Mouse (Mus musculus): ENCODE data around the gene Rasgef1b.

The Rasgef1b gene

DNA sequence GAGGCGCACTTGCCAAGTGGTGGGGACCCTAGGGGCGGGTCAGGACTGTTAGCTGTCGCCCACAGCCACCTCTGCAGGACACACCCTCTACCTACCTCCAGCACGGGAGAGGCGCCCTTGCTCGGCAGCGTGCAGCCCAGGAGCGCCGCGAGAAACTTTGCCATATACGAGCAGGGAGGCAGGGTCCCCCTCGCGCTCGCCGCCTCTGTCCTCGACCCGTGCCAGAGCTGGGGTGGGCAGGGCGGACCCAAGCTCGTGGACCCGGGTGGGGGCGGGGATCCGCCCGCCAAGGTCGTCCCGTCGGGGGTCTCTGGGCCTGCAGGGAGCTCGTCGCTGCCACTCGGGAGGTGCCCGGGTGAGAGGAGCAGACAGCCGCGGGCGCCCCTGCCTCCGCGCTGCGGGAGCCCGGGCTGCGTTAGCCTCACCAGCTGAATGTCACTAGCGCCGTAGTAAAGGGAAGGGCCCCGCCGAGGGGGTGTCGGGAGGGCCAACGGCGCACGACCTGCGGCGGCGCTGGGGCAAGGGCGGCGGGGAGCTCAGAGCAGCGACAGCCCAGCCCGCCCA is at the start of gene Rasgef1b:
Gene Rasgef1b (minus strand): TSS at position 417 of the 564 bp plus-strand sequence.
- DNase-seq = peak; percentile 74

DNA sequence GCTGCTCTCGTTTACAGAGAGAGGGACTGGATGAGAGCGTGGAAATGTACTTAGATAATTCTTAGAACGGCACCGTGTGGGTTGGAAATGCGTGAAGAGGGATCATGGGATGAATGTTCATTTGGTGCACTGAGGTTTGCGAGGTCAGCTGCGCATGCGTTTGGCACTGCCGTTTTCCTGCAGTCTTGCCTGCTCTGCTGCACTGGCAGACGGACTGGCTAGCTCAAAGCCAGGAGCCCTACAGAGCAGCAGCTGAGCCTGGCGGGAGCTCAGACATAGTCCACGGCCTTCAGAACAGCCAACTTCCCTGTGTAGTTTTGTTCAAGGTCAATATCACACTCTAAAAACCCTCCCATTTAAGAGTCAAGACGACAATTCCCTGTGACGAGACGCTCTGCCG is 46.5 kb upstream of the Rasgef1b start:
- no peak for DNase-seq

DNA sequence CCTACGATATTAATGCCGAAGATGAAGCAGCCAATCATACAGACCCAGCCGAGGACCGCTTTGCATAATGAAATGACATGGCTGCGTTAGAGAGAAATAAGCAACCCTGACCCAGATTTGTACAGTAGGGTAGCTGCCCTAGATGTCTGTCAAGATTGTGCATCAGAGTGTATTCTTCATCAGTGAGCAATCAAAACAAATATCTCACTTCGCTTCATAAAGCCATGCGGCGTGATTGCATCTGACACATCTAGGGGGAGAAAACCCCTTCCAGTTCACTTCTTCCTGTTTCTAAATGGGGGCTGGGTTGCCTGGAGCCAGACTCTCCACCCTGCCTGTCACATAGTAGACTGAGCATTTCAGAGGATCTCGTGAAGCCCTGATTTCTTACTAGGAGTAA is 44.4 kb upstream of the Rasgef1b start:
- DNase-seq = no peak

DNA sequence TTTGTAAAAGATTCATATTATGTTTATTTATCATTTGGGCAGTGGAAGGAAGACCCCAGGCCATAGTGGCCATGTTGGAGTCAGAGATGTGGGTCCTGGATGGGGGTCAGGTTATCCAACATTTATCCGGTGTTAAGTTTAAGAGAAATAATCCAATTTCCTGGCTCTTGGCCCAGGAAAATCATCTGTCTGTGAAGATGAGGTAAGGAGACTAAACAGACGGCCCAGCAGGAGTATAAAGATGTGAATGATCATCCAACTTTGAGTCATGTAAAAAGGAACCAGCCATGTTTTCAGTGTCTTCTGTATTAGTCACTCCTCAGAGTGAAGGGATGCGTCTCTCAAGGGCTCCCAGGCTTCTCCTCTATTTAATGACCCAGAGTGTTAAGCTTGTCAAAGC is 35.4 kb upstream of the Rasgef1b start:
- no peak for DNase-seq

DNA sequence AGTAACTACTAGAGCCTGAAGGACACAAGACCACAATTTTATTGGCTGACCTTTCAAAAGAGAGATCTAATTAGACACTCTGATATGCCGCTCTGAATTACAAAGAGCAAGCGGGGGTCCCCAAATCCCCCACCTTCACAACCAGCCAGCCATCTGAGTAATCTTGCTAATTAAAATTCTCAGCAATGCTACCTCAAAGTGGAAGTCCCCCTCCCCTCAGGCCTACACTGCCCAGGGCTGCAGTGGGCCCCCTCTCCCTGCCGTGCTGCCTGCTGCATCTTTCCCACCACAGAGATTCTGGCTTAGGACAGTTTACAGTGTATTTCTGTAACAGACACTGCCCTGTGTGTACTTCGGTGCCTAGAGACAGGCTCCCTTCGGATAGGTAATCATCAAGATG is 30.0 kb upstream of the Rasgef1b start:
- no peak for DNase-seq

DNA sequence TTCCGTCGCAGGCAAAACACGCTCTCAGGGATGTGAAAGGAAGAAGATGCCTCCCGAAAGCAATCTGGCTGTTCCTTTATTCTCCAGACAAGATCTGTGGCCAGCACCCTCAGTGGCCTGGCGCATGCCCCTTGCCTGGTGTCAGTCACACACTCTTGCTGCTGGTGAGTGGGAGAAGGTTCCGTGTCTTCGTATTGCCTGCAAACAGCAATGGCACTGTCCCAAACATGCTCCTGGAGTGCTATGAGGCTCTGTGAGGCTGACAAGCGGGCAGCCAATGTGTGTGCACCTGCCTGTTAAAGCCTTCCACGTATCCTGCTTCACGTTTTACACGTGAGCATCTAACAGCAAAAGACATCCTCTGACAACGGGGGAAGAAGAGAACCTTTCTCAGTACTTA is 25.0 kb upstream of the Rasgef1b start:
- peak; percentile 20 for DNase-seq

DNA sequence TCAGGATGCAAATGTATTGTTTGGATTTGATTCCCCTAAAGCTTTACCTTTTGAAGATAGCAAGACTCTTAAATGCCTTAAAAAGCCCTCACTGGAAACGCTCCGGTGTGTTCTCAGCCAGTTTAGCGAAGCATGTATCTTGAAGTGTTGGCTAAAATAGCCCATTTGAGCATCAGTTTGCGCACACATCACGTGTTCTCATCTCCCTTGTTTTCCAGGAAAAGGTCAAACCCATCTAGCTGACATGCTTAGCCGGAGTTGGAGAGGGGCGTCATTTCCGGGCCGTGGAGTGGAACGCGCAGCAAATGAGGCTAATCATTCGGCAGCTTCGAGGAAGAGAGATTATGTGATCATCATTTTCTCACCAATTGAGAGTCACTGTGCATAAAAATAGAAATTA is 24.5 kb upstream of the Rasgef1b start:
- DNase-seq = peak; percentile 38

DNA sequence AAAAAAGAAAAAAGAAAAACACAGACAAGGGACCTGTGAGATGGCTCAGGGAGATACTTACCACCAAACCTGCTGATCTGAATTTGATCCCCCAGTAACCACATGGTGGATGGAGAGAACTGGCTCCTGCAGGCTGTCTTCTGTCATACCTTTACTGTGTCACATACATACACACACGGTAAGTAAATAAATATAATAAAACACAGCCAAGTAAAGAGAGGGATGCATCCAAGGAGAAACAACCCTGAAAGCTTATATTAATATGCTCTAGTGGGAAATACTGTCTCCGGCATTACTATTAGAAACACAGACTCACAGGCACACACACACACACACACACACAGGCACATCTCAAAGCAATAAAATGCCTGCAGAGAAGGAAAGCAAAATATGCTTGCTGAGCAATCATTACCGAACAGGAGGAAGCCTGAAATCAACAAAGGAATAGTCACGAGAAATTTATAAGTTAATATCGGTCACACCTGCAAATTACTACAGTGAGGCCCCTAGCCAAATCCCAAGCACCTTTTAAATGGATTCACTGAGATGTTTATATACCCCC is 23.9 kb upstream of the Rasgef1b start:
- no peak for DNase-seq

DNA sequence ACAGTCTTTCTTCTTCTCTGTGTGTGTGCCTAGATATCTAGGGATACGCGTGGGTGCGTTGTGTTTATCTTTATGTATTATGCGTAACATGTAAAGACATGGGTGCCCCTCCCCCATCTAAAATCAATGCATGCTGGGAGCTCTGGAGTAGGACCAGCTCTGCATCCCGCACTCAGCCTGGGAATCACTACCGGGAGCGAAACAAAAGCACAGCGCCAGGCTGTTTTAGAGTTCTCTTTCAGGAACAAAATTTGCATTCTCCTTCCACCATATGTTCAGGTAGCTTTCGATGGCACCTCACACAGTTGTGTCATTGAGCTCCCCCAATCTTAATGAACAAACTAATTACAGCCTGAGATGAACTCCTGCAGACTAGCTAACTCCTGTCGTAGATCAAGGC is 19.6 kb upstream of the Rasgef1b start:
- DNase-seq = no peak

DNA sequence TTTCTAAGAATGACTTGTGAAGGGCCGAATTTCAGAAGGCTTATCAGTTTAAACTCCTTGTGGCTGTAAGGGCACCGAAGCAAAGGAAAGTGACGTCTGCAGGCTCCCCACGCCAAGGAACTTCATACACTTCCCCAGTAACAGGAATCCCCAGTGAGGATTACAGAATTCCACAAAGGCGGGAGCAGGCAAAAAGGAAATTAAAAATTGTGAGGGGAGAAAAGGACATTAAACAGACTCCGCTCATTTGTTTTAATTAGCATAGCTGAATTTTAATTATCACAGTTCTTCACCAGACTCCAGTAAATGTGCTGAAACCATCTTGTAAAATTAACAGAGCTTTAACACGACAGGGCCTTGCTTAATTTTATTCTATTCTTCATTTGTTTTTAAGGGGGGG is 17.2 kb upstream of the Rasgef1b start:
- no peak for DNase-seq

DNA sequence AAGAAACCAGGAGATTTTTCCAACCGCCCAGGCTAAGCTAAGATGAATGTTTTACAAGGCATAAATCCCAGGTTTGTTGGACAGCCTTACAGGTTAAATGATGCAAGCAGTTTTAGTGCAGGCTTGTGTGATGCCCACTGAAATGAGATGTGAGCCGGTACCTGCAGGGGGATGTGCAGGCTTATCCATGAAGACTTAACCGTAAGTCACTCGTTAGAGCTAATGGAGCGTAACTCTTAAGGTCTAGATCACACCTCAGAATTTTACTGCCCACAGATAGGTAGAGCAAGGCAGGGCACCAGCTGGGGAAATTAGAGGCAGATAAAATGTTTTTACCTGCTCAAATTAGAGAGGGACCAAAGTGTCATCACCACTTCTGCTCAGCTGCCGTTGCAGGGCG is 14.0 kb upstream of the Rasgef1b start:
- DNase-seq = no peak

DNA sequence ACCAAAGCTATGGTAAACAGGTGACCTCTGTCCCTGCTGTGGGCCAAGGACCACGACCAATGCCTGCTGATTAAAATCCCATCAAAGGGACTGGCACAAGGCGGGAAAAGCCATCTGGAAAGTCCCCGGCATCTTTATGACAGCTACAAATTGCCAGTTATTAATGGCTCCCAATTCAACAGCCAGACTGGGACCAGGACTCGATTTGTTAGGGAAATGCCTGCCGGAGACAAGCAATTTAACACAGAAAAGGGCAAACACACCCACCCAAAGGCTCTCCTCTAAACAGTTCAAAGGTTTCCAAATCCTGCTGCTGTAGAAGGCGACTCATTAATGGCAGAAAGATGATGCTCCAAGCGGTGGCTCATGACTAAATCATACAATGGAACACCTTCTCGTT is 13.2 kb upstream of the Rasgef1b start:
- no peak for DNase-seq

DNA sequence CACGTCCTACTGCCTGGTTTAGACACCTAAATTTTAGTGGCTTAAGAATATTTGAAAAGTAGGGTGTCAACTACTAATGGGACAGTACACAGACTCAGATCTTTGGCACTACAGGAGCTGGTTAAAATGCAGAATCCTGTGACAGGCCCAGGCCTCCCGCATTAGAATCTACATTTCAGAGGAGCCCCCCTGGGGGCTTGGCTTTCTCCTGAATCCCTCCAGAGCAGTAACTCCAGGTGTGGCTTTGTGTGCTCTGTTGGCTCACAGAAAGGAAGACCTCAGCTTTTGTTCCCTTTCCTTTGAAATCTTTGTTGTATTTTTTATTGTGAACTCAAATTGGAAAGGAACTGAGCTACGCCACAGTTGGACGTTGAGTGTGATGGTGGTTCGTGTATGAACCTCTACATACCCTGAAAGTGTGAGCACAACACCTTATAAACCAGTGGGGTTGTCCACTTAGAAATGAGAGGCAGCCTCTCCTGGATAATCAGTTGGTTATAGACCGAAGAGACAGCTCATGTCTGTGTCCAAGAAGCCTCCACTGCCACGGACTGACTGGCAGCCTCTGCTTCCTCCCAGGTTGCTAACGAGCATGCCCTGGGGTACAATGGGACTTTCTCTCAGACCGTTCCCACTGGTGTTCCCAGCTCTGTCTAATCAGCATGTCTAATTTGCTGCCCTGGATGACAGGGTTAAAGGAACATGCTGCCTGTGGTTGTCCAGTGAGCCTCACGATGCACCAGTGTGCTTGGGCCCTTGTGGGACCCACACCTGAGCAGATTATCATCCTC is 9.3 kb upstream of the Rasgef1b start:
- no peak for DNase-seq

DNA sequence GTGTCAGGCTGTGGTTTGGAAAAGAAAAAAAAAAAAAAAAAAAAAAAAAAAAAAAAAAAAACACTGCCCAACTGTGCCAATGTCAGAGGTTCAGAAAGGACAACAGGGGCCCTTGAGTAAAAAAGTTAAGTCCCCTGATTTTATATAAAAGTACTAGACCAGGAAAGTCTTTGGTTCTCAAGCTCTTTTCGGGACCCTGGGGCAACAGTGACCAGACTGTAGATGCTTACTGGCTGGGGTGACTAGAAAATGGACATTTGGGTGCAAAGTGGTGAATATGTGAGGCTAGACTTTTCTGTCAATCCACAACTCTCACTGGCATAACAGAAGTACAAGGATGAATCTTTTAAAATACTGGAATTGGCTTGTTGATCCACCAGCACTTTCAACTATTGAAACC is 1.1 kb upstream of the Rasgef1b start:
- DNase-seq = no peak

DNA sequence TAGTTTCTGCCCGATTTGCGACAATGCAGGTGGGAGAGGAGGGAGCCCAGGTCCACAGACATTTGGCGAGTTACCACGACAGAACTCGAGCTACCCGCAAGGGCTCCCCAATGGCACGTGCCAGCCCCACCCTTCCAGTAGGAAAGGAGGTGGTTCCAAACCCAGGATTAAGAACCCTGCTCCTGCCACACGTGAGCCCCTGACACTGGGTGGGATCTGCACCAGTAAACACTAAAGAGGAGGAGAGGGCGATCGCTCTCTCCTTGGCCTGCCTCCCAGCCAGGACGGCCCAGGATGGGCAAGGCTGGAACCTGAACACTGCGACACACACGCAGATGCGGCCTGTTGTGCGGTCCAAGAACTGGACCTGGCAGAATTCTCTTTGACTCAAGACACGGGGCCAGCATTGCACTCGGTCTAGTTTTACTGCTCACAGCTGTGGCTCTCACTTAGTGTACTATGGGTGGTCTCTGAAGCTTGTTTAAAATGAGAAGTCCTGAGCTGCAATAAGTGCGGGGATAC is 557 bp upstream of the Rasgef1b start:
- peak; percentile 51 for DNase-seq

DNA sequence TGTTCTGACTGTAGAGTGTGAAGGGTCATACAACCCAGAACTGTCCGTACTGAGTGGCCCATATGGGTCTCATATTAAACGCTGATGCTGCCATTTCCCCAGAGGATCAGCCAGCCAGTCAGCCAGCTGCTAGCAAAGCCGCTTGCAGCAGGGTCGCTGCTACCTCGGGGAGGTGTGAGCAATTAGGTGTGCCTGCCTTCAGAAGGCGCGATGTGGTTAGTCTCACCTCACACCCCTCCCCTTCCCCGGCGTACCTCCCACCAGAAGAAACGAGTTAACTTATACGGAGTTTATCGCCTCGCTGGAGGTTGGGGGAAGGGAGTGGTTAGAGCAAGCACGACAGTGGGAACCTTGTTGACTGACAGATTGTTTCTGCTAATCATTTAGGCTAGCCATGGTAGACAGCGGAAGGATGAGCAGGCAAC is 826 bp downstream of the Rasgef1b start:
- peak; percentile 28 for DNase-seq

DNA sequence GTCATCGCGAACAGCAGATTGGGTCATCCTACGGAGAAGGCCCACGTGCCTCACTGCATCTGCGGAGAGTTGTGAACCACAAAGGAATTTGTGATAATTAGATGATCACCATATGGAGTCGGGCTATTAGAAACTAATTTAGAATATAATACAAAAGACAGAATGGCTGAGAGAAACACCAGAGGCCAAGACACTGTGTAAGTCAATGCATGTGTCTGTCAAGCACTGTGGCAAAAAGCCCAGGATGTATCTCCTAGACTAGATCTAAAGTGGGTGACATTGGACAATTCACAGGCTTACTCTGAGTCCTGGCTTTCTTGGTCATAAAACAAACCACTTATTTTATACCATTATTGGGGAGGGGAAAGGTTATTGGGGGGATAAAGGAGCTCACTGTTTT is 4.9 kb downstream of the Rasgef1b start:
- DNase-seq = no peak

DNA sequence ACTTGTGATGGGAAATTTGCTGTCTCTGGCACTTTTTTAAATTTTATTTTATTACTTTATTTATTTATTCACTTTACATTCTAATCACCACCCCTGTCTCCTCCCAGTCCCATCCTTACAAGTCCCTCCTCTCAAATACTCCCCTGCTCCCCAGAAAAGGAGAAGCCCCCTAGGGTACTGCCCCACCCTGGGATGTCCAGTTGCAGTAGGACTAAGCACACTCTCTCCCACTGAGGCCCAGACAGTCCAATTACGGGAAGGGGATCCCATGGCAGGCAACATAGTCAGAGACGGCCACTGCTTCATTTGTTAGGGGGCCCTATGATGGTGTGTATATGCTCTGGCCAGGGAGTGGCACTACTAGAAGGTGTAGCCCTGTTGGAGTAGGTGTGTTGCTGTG is 6.6 kb downstream of the Rasgef1b start:
- no peak for DNase-seq

DNA sequence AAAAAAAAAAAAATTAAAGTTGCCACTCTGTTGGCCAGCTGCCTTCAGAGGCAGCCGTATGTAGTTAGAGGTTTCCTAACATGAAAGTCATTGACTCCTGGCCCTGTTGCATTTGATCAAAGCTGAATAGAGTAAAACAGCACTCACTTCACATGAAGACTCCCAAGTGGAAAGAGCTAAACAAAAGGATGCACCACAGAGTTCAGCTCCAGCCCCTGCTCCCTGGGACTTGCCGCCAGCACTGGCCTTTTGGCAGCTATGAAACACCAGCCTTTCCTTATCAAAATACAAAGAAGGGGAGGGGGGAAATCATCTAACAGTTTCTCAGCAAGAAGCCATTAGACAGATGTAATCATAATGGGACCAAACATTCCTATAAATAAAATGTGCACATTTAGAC is 8.3 kb downstream of the Rasgef1b start:
- DNase-seq = no peak

DNA sequence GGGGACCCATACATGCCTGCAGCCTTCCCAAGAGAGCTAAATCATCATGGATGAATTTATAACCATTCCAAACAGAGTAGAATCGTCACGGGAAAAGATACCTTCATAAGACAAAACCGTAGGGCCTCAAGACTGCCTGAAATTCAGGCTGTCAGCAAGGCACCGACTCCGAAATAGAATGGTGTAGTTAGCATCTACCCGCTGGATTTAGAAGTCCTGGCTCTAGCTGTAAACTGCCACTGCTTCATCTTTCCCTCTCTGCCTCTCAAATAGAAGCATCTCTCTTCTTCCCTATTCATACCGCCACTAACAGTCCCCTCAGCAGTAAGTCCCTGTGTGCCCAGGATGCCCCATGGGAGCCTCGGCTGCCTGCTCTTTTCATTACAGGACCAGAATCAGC is 10.9 kb downstream of the Rasgef1b start:
- no peak for DNase-seq

DNA sequence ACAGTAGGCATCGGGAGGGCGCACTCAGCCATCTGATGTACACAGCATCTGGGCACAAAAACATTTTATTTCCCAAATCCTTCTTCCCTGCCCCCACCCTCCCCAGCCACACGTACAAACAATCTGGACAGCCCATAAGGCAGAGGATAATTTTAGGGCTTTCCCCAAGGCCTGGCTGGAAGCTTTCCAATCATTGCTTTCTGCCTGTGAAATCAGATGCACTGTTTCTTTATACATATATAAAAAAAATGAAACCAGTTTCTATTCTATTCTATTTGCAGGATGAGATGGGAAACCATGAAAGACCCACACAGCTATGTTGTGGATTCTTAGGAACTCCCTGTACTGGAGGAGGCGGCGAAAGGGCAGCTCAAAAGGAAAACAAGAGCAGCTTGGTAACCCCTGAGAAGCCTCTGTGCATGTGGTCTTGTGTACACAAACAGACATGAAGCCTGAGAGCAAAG is 13.6 kb downstream of the Rasgef1b start:
- peak; percentile 57 for DNase-seq

DNA sequence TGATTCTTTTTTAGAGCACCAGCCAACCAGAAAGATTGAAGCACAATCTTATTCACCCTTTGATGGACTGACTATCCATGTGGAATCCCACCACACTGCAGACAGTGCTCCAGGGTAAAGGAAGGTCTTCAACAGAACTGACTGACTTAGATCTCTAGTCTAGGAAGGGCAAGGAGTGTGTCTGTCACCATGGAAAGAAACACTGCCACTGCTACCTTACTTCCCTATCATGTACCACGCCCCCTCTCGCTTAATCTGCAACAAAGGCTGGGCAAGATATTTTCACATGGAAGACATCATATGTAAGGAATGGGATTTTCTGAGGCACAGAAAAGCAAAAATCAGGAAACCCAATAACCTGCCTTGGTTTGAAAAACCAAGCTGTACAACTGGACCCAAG is 16.9 kb downstream of the Rasgef1b start:
- no peak for DNase-seq

DNA sequence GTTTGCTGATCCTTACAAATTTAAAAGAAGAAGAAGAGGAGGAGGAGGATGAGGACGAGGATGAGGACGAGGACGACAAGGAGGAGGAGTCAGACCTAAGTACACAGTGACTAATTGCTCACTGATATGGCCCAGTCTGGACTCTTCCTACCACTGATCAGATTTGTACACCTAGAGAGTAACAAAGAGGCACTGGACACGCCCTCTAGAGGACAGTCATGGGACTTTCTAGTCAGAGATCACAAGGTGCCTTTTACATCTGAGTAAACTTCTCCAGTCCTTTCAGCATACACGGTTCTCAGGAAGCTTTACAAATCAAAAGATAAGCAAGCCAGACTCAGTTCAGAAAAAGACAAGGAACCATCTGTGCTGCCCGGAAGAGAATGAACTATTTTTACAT is 20.2 kb downstream of the Rasgef1b start:
- no peak for DNase-seq

DNA sequence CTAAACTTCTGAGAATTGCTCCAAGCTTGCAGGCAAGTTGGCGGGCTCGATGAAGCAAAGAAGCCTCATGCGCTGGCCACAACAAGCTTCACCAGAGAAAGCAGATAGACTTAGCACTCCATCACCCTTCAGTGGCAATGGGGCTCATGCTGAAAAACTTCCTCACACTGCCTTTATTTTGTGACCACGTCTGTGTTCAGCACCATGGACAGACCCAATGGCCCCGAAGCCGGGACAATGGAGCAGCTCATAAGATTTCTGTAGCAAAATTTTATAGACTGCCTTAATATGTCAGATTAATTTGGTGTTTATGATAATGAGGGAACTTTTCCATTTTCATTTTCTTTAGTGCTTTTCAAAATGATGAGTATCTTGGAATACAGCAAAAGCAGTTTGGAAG is 21.6 kb downstream of the Rasgef1b start:
- DNase-seq = no peak

All from right cerebral cortex, postnatal 25 days (tissue).